Mouse (Mus musculus) heart, embryonic 16.5 days (tissue): ENCODE data around the gene Srp54b. TPM values are rescaled to one million over a fixed set of nuclear protein-coding genes. Genes with fewer than 3 reads are reported as not detected.
"Not testable (repeated sequence)": the region's sequence is repeated elsewhere in the genome, so short reads cannot be mapped to it uniquely, and the experiment has no call there.

Experiments used
- ATAC-seq: fragments of 200-750 bp; cut with Nextera tagmentation; replicated peaks from 2 replicates; pipeline ENCODE4 v1.8.0; 2017; ENCODE audit warnings: moderate number of reproducible peaks; ENCODE audit not compliant: insufficient read depth, low FRiP score; ENCODE audit errors: extremely low read depth
- H3K27ac ChIP-seq: fragments of 300-500 bp; sonication (generic); 2 replicates; pipeline ENCODE4 v1.5.1; 2014; ENCODE audit warnings: mild to moderate bottlenecking, low read length, control low read depth, moderate library complexity
- H3K27me3 ChIP-seq: fragments of 300-500 bp; sonication (generic); 2 replicates; pipeline ENCODE4 v1.6.1; 2014; ENCODE audit warnings: low read length, mixed read lengths; ENCODE audit not compliant: control insufficient read depth, insufficient read depth
- H3K36me3 ChIP-seq: fragments of 300-500 bp; sonication (generic); 2 replicates; pipeline ENCODE4 v1.6.1; 2014; ENCODE audit not compliant: control insufficient read depth, insufficient read depth
- H3K4me1 ChIP-seq: fragments of 300-500 bp; sonication (generic); 2 replicates; pipeline ENCODE4 v1.6.1; 2014; ENCODE audit warnings: low read length, mixed read lengths; ENCODE audit not compliant: control insufficient read depth, insufficient read depth
- H3K4me2 ChIP-seq: fragments of 300-500 bp; sonication (generic); 2 replicates; pipeline ENCODE4 v1.6.1; 2014; ENCODE audit warnings: low read depth, mild to moderate bottlenecking, control low read depth, low read length
- H3K4me3 ChIP-seq: fragments of 300-500 bp; sonication (generic); 2 replicates; pipeline ENCODE4 v1.5.1; 2014; ENCODE audit warnings: mild to moderate bottlenecking, control low read depth, low read length
- H3K9ac ChIP-seq: fragments of 300-500 bp; sonication (generic); 2 replicates; pipeline ENCODE4 v1.6.1; 2014; ENCODE audit warnings: low read length, control low read depth
- H3K9me3 ChIP-seq: fragments of 300-500 bp; sonication (generic); replicated peaks from 2 replicates; pipeline ENCODE4 v1.6.1; 2016; ENCODE audit warnings: low read length; ENCODE audit not compliant: control insufficient read depth
- WGBS: fragments of 180-500 bp; shearing (Covaris S2); extraction: QIAGEN DNeasy Blood & Tissue Kit; methylation state at CpG from one replicate; pipeline ENCODE4 v1.1.7; 2014; 5-methylcytosine and 5-hydroxymethylcytosine counted together
- polyA plus RNA-seq: library from polyadenylated mRNA; unstranded; fragments of >200 nt; fragmentation: Nextera tagmentation; extraction: Ambion mirVana; gene quantifications from 2 replicates; pipeline ENCODE4 v1.2.1, GENCODE M21; 2015

Gene Srp54b
- polyA plus RNA-seq, 1 experiment from 2014 or later = 48.4 TPM

DNA sequence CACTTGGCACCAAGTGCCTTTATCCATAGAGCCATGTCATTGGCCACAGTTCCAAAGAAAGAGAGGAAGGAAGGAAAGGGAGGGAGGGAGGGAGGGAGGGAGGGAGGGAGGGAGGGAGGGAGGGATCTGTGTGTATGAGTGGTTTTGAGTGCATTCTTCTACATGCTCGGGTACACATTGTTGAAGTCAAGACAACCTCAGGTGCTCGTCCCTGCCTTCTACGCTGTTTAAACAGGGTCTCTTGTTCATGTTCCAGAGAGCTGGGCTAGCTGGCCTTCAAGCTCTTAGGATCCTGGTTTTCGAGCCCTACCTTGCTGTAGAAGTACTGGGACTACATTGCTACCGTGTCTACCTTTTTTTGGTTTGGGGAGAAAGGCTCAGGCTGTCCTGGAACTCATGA lies 34.2 kb downstream of the Srp54b start:
- not testable (repeated sequence) for H3K27ac ChIP-seq, H3K9me3 ChIP-seq
- WGBS = no CpG with 5 or more reads among the region's 5 CpGs

DNA sequence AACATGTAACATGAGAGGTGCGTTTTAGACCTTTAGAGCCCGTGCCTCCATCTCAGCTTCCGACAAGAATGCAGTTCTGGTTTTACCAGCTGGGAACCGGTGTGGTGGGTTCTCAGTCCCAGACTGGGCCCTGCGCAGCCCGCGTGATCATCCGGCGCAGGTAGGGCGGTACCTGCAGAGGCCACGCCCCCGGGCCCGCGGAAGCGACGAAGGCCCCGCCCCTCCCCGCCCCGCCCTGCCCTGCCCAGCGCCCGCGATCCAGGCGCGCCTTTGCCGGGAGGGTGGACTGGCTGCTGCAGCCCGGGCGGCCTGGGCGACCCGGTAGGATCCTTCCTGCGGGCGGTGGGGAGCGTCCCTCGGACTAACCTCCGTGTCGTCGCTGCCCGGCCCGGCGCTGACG lies 44.4 kb downstream of the Srp54b start, which contains the start of gene 1700047I17Rik2:
TSS of gene 1700047I17Rik2 (plus strand) at position 287 of the 400 bp plus-strand sequence.
- H3K4me3 ChIP-seq, H3K9ac ChIP-seq, H3K4me1 ChIP-seq, H3K4me2 ChIP-seq, H3K36me3 ChIP-seq, H3K27ac ChIP-seq, H3K27me3 ChIP-seq, H3K9me3 ChIP-seq: not testable (repeated sequence)
- peak; percentile 95 for ATAC-seq
- no CpG with 5 or more reads among the region's 40 CpGs for WGBS

More for the DNA sequence above, 34.2 kb downstream of the Srp54b start:
- H3K27me3 ChIP-seq, H3K36me3 ChIP-seq, H3K4me2 ChIP-seq, H3K4me3 ChIP-seq, H3K9ac ChIP-seq, H3K4me1 ChIP-seq, ATAC-seq: not testable (repeated sequence)

DNA sequence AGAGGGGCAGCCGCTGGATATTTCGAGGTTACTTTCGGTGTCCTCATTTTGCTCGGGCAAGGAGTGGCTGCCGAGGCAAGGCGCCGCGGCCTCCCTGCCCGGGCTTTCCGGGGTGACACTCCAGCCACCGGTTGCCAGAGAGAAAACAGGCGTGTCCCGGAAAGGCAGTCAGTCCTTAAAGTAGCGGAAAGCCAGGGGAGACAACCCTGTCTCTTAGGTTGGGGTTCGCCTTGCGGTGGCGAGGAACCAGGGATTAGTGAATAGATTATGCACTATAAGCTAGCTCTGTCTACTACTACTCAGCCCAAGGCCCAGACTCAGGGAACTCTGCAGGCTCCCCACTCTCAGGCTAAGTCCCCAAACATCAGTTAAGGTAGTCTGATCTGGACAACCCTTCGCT lies 44.9 kb downstream of the Srp54b start:
- not testable (repeated sequence) for H3K9ac ChIP-seq, H3K9me3 ChIP-seq, H3K27me3 ChIP-seq, H3K27ac ChIP-seq, H3K4me3 ChIP-seq, H3K4me1 ChIP-seq, H3K36me3 ChIP-seq, H3K4me2 ChIP-seq
- no CpG with 5 or more reads among the region's 18 CpGs for WGBS
- peak; percentile 52 for ATAC-seq

DNA sequence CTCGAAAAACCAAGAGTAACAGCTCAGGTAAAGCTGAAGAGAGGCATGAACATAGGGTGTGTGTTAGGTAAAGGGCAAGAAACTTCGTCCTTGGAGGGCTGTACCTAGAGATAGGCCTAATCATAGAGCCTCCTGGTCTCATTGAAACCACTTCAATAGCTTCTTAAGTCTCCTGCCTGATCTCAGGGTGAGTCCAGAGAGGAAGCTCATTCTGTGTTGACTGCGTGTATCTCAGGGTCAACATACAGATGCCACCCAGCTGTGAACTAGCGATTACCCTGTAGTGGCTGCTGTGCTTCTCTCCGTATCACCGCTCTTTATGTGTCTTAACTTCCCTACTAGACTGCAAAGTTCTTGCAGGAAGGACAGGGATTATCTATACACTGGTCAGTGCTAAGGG lies 58.0 kb downstream of the Srp54b start:
- H3K4me2 ChIP-seq, H3K9me3 ChIP-seq, H3K4me1 ChIP-seq, H3K4me3 ChIP-seq, H3K9ac ChIP-seq, H3K36me3 ChIP-seq, ATAC-seq, H3K27ac ChIP-seq, H3K27me3 ChIP-seq: not testable (repeated sequence)
- WGBS = no CpG with 5 or more reads among the region's 6 CpGs

DNA sequence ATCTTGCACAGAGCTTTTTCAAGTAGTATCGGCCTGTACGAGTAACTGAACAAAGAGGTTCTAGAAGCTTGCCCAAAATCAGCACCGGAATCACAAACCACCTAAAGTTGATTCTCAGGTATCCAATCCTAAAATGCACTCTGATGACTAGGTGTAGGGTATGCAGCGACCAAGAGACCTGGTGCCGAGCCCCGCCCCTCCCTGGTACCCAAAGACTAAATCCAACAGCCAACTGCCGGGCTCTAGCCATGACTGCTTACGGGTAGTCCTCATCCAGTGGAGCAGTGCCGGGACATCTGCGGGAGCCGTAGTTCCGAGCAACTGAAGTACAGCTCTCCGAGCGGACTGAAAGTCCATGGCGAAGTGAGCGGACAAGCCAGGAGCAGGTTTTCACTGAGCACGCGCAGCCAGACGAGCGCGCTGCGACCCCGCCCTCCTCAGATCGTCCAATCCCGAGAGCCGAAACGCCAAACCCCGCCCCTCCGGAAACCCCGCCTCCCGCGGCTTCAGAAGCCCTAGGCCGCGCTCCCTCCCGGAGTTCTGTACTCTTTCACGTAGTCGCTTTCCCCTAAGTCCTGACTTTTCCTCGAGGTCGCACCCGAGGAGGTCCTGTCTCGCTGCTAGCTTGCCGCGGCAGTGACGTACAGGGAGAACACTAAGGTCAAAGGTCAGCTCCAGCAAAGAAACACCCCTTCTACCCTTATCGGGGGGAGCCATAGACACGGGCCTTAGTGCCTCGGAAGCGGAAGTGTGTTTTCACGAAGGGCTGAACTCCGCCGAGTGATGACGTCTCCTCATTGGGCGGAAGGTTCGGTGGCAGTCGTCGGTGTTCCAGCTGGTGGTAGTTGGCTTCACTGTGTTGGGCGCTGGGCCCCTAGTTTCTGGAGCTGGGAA lies 75.0 kb downstream of the Srp54b start, which contains the start of gene Srp54c:
TSS of gene Srp54c (plus strand) at position 543 of the 894 bp plus-strand sequence.
- not testable (repeated sequence) for H3K27me3 ChIP-seq, H3K4me1 ChIP-seq, H3K4me2 ChIP-seq, H3K9me3 ChIP-seq, H3K36me3 ChIP-seq
- Histone ChIP-seq H3K9ac (peak within 1 kb of the TSS; percentile 52; the same call in 1 of the 2 replicates), H3K4me3 (peak within 1 kb of the TSS; percentile 45), H3K27ac (0 out of 2 replicates have a peak within 1 kb of the TSS, but pooled peaks have one; percentile 42)
- no CpG with 5 or more reads among the region's 57 CpGs for WGBS
- peak; percentile 98 for ATAC-seq

DNA sequence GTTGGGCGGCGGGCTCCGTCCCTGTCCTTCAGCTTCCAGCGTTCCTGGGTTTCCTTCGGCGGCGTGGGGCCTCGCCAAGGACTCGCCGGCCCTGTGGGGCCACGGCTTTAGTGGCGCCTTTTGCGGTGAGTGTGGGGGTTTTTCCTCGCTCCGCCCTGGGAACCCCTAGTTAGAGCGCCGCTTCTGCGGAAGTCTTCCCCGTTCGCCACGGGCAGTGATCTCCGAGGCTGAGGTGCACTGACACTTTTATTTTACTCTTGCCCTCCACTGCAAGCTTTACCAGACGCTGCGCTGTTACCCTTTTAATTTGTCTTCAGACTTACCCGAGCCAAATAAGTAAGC lies 75.6 kb downstream of the Srp54b start:
- H3K4me1 ChIP-seq = not testable (repeated sequence)
- peak overlapping the region; percentile 52; the same call in 1 of the 2 replicates for H3K9ac ChIP-seq

More for the DNA sequence above, 75.6 kb downstream of the Srp54b start:
- peak; percentile 49 for ATAC-seq
- Histone ChIP-seq H3K4me3 (peak overlapping the region; percentile 45), H3K27ac (0 out of 2 replicates have a peak overlapping the region, but pooled peaks have one; percentile 42)
- H3K9me3 ChIP-seq, H3K27me3 ChIP-seq, H3K36me3 ChIP-seq, H3K4me2 ChIP-seq: not testable (repeated sequence)
- under 1% methylated on average over 9 of the region's 25 CpGs for WGBS

Other genes starting within 250 kb of the Srp54b start
- not detected in 2 replicates for gene Gm20403, start 168.6 kb upstream of the Srp54b start, polyA plus RNA-seq
- gene Baz1a, start 140.8 kb upstream of the Srp54b start, polyA plus RNA-seq = 13.4 and 16.4 TPM in 2 replicates
- 27.2 and 29.9 TPM in 2 replicates for gene 2700097O09Rik, start 75.0 kb upstream of the Srp54b start, polyA plus RNA-seq
- gene Srp54a, start 74.8 kb upstream of the Srp54b start, polyA plus RNA-seq = 130 and 158 TPM in 2 replicates
- 21.9 and 22.1 TPM in 2 replicates for gene Fam177a, start 30.6 kb upstream of the Srp54b start, polyA plus RNA-seq
- not detected in 2 replicates for gene 1700047I17Rik2, start 44.5 kb downstream of the Srp54b start, polyA plus RNA-seq
- gene Srp54c, start 75.1 kb downstream of the Srp54b start, polyA plus RNA-seq = 54.7 and 60.0 TPM in 2 replicates
- 9.0 and 12.3 TPM in 2 replicates for gene 1110008L16Rik, start 144.5 kb downstream of the Srp54b start, polyA plus RNA-seq
- gene Ppp2r3c, start 147.9 kb downstream of the Srp54b start, polyA plus RNA-seq = 9.3 and 9.9 TPM in 2 replicates
- 322 and 352 TPM in 2 replicates for gene Psma6, start 229.1 kb downstream of the Srp54b start, polyA plus RNA-seq